ENCODE assay signal across 19 mouse cellular contexts in the genomic region with DNA sequence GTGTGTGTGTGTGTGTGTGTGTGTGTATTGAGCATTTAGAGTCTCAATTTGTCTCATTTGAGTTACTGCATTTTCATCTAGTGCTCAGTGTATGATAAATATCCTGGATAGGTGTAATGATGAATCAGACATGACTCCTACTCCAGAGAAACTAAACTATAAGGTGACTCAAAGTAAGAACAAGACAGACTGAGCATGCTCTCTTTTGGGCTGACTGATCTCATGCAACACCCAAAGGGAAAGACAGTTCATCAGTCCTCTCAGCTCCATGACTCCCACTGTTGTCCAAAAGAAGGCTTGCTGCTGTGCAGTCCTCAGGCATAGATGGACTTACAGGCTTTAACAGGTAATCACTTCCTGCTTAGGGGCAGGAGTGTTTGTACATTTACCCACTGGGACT.
"Had no signal": no experiment of that assay in that cellular context is flagged by ENCODE, and none has a peak within 500 bp of the region (broad histone marks: within the 10 kb centered on the region; RNA-seq: fewer than 3 reads in every experiment).

No protein-coding gene starts in this region.

- ATAC-seq: hindbrain, embryonic 16.5 days; inflammation-experienced regulatory T-cells, adult 6 months; intestine, embryonic 15.5 days; intestine, postnatal 0 days; liver, embryonic 12.5 days had no signal

- DNase-seq: gastrocnemius, adult 2 months; gastrocnemius, postnatal 10 days; gastrocnemius, postnatal 25 days; heart, adult 18-20 months; heart, postnatal 10 days; heart, postnatal 4 days; kidney, adult 18-20 months; kidney, adult 8-10 months; kidney, postnatal 10 days; kidney, postnatal 25 days; kidney, postnatal 4 days; layer of hippocampus, adult 9-11 months; layer of hippocampus, postnatal 36 days; left cerebral cortex, postnatal 4 days had no signal
